Mouse (Mus musculus): Measurements from ENCODE around the gene Lrp6.

Gene Lrp6

GRCm38 (mm10) chr6:134434866-134435390, 131.8 kb downstream of the Lrp6 start:
- no peak for DNase-seq (ENCODE audit: low spot score in 2 of 2)

DNA sequence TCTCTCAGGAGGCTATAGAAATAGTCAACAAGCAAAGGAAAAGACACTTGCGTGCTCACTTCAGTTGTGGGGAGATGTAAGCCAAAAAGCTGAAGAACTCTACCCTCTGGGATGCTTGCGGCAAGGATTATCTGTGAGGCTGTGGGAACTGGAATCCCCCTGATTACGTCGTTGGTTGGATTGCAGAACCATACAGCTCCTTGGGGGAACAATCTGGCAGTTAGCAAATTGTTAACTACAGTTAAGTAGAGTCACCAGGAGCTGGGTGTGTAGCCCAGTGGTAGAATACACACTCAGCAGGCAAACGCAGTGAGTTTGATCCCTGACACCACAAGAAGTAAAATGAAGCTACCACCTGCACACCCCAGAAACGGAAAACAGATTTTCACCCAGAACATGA, 132.7 kb downstream of the Lrp6 start:
- no peak for DNase-seq (ENCODE audit: low spot score in 2 of 2)

DNA sequence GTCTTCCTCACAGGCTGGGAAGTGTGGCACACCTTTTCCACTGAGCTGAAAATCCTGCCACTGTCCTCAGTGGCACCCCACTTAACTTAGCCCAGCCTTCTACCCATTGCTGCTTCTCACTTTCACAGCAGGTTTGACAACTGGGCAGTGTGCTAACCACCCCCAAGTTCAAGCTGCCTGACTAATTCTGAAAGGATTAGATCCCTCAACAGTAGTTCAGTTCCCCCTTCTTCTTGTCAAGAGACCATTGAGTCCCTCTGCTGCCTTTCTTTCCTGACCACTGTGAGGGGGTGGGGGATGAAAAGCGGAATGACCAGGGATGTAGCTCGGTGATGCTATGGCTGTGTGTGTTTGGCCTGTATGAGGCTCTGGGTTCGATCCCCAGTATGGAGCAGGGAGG, 133.5 kb downstream of the Lrp6 start:
- DNase-seq (ENCODE audit: low spot score in 2 of 2): no peak

GRCm38 (mm10) chr6:134431583-134431982, 135.2 kb downstream of the Lrp6 start:
- DNase-seq (ENCODE audit: low spot score in 2 of 2): no peak

DNA sequence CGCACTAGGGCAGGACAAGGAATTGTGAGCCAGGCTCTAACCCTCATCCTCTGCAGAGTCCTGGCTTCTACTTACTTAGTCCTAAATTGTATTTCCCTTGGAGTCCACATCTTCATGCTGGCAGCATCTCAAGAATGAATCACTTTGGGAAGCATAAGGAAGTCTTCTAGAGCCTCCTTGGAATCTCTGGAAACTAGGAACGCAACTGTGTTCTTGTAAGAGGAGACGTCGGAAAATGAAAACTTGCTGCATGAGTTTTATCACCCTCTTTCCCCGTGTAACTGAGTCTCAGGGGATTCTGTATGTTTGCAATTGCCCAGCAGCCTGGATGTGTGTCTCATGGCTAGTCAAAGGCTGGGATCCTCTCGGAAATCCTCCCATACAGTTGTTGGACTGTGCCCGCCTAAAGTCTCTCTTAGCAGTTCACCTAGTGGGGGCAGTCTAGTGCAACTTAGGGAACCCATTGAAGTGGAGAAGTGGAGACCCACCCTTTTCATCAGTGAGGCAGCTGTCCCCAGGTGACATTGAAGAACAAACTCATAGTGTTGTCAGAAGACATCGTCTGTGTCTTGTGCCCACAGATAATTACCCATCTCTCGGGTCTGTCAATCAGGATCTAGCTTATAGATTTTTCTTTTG, 136.5 kb downstream of the Lrp6 start:
- DNase-seq (ENCODE audit: low spot score in 2 of 2): no peak

DNA sequence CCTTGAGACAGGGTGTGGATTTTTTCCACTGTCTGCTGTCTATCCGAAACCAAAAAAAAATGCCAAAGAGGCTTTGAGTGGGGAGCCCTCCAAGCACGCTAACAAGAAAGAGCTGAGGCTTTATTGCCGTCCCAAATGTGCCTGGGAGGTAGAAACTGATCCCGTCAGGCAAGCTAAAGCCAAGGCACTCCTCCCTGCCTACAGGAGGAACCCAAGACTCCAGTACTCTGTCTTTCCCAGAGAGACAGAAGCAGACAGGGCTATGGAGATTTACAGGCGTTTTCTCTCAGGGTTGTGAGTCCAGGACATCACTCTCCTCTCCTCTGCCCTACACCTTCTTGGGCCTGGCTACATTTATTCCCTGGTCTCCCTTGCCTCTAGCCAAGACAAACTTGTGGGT, 138.3 kb downstream of the Lrp6 start:
- no peak for DNase-seq (ENCODE audit: low spot score in 2 of 2)

DNA sequence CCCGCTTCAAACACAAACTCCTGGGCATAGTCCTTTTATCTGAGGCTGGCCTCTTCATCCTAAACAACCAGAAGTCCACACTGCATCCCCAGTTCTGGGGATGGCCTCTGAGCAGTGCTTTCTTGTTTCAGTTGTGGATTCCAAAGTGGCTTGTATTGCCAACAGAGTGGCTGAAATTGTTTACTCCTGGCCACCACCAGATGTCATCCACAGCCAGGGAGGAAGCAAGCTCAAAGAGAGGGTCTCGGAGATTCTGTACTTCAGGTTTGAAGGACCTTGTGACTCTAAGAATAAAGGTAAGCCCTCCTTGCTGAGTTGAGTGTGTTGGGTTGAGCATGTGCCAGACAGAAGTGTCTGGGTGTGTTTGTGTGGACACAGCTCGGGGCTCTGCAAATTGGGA, 139.6 kb downstream of the Lrp6 start:
- no peak for DNase-seq (ENCODE audit: low spot score in 2 of 2)

- peak in 1 of 2 experiments; percentile 35 for DNase-seq (ENCODE audit: low spot score in 2 of 2)
These were observed 141.5 kb downstream of the Lrp6 start for GRCm38 (mm10) chr6:134425216-134425717.

- no peak for DNase-seq (ENCODE audit: low spot score in 2 of 2)
These were observed 144.8 kb downstream of the Lrp6 start for GRCm38 (mm10) chr6:134421921-134422320.

- DNase-seq (ENCODE audit: low spot score in 2 of 2): no peak
These were observed 146.4 kb downstream of the Lrp6 start for GRCm38 (mm10) chr6:134420375-134420774.

- no peak for DNase-seq (ENCODE audit: low spot score in 2 of 2)
These were observed 148.9 kb downstream of the Lrp6 start for GRCm38 (mm10) chr6:134417886-134418285.

DNA sequence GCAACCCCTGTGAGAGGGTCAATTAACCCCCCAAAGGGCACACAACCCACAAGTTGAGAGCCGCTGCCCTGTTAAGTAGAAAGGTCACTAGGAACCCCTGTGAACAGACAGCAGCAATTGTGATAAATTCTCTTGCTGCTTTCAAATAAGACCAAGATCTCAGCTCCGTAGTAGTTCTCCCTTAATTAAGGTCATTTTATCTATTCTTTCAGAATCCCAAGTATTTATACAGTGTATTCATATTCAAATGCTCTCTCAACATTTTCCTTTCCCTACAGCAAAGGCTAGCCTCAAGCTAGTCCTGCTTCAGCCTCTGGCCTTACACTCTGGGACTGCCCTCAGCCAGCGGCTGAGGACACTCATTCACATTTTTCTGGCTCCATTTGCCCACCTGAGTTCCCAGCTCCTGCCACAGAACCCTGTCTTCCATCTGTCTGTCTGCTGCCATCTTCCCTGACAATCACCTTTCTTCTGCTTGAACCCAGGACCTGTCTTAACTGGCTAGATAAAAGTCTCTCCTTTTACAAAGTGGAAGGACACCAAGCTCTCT, 150.1 kb downstream of the Lrp6 start:
- no peak for DNase-seq (ENCODE audit: low spot score in 2 of 2)

GRCm38 (mm10) chr6:134414532-134414883, 152.3 kb downstream of the Lrp6 start:
- no peak for DNase-seq (ENCODE audit: low spot score in 2 of 2)

DNA sequence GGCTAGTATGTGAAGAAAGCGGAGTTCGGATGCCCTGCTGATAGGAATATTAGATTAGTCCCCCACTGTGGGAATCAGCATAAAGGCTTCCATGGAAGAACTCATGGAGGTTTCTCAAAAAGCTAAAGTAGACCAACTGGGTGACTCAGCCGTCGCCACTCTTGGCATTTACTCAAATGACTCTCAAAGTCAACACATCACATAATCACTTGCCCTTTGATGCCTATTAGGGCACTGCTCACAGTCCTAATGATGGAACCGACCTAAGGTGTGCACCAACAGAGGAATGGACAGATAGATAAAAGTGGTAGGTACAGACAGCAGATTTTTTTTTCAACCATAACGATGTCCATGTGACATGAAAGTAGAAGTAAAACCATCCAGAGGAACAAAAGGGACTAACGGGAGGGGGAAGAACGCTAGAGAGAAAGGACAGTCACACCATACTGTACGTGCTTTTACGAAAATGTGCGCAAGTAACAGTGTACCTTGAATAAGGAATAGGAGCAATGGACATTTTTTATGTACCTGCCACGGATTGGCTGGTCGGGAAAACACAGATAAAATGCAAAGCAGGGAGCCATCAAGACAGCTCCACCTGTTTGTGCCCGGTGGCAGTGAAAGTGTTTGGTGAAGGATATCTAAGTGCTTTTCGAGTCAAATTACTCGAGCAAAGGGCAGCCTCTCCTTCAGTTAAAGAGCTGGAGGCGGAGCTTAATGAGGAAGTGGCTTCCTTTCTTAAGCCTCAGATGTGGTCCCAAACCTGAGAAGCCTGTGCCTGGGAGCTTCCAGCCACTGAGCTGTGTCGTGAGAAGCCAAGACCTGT, 152.8 kb downstream of the Lrp6 start:
- DNase-seq (ENCODE audit: low spot score in 2 of 2): peak in 1 of 2 experiments; percentile 20

- DNase-seq (ENCODE audit: low spot score in 2 of 2): no peak
These were observed 159.5 kb downstream of the Lrp6 start for GRCm38 (mm10) chr6:134407226-134407625.

- no peak for DNase-seq (ENCODE audit: low spot score in 2 of 2)
These were observed 163.1 kb downstream of the Lrp6 start for GRCm38 (mm10) chr6:134403684-134404070.

GRCm38 (mm10) chr6:134402914-134403683, 163.7 kb downstream of the Lrp6 start:
- peak; percentile 36 to 78 for DNase-seq (ENCODE audit: low spot score in 2 of 2)
